Mouse (Mus musculus) gastrocnemius, adult 2 months (tissue): ENCODE results near the gene Ces3b. TPM values are rescaled to one million over a fixed set of nuclear protein-coding genes. Genes with fewer than 3 reads are reported as not detected.
A peak's percentile ranks its signal among the peaks of the same experiment; 100 is the strongest.
"Not testable (repeated sequence)": the region's sequence is repeated elsewhere in the genome, so short reads cannot be mapped to it uniquely, and the experiment has no call there.

Experiments
- DNase-seq: peaks from one replicate; pipeline ENCODE4 v3.0.0; 2022
- H3K27ac ChIP-seq: fragments of 200-600 bp; 2 replicates; pipeline ENCODE4 v1.8.1; 2022; ENCODE audit warnings: mild to moderate bottlenecking
- H3K4me3 ChIP-seq: fragments of 200-600 bp; 2 replicates; pipeline ENCODE4 v1.8.1; 2022; ENCODE audit warnings: mild to moderate bottlenecking, moderate library complexity
- CTCF ChIP-seq: fragments of 200-600 bp; IDR thresholded peaks from 2 replicates; pipeline ENCODE4 v1.8.1; 2022; ENCODE audit warnings: antibody characterized with exemption, mild to moderate bottlenecking, moderate library complexity
- intact Hi-C: fragments of 180-260 bp; cut with DNase I; formaldehyde crosslinking; loops from one replicate; pipeline ENCODE4 v1.15.1; 2025
- long read RNA-seq, 2 experiments: library from polyadenylated mRNA; stranded (forward); transcript quantifications; one replicate each; pipeline ENCODE4 v2.0.0; 2021
- total RNA-seq, 2 experiments: library from RNA; stranded (reverse); gene quantifications; 2 replicates each; pipeline ENCODE4 v1.2.3; 2021

Ces3b gene
- total RNA-seq = not detected
- long read RNA-seq, experiment 1 = 0 reads
- long read RNA-seq, experiment 2 = 0 reads

DNA sequence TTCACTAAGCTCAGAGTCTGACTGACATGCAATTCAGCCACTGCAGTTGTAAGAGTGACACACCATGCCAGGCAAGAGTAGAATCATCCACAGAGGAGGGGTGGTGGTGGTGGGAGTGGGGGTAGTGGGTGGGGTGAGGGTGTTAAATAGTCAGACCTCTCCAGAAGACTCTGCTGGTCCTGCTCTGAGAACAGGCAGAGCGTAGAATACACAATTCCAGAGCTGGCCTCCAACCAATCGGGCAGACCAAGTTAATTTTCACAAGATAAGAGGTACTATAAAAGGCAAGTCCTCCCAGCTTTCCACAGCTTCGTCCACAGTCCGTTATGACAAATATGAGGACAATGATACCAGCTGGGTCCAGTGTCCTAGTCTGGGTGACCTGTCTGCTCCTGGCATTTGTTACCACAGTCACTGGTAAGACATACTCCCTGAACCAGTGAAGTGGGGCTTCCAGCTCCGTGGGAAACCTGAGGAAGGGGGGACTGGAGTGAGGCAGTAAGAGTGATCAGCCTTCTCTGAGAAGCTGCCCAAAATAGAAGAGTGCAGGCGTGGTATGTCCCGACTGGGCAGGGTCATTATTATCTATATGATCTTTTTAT lies at the start of gene Ces3b:
Gene Ces3b, plus strand, starts transcription at position 305 of the 602 bp plus-strand sequence.
- no peak within 1 kb of the TSS for H3K27ac ChIP-seq
- no peak within 1 kb of the TSS for H3K4me3 ChIP-seq
- intact Hi-C loops = no loop called here
- TF ChIP-seq CTCF = no peak
- no peak for DNase-seq

DNA sequence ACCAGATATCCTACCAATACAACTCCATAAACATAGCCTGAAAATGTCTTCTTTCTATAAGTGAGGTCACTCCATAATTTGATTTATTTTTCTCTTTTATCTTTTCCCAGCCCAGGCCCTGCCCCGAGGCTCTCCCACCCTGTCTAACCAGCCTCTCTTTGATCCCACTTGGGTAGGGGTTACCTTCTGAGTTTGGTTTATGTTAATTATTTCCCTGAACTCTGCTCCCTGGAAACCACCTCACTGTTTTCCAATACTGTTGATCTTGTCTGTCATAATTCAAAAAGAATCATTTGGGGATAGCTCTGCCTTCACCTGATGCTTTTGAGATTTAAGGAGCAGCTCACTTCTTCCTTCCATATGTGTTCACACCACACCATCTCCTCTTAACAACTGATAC lies 40.0 kb upstream of the Ces3b start:
- no peak for DNase-seq
- TF ChIP-seq CTCF = no peak
- intact Hi-C loops = no loop called here

DNA sequence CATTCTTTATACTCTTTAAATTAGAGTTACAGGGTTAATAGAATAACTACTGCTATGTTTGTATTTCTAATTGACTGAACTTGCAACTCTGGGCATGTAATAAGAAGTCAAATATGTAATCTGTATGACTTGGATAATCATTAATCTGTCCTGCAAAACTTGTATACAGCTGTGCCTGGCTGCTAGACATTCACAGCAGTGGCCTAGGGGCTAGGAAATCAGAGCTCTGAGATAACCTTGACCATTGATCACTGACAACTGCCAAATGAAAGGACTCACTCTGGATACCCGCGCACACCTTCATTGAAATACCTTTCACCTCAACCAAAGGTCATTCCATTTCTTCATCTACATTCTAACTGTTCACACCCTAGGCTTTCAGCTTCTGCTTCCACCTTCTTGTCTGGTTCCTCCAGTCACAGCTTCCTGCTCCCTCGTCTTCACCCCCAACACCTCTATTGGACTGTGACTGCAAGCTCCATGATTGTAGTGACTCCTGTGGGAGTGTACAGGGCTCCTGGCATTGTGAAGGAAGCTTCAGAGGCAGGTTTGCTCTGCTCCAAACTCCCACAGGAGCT lies 37.6 kb upstream of the Ces3b start:
- H3K4me3 ChIP-seq = no peak overlapping the region
- H3K27ac ChIP-seq = no peak overlapping the region
- DNase-seq = no peak
- TF ChIP-seq CTCF = no peak
- intact Hi-C loops = no loop called here

More for the DNA sequence above, 40.0 kb upstream of the Ces3b start:
- no peak overlapping the region for H3K27ac ChIP-seq
- H3K4me3 ChIP-seq = no peak overlapping the region

DNA sequence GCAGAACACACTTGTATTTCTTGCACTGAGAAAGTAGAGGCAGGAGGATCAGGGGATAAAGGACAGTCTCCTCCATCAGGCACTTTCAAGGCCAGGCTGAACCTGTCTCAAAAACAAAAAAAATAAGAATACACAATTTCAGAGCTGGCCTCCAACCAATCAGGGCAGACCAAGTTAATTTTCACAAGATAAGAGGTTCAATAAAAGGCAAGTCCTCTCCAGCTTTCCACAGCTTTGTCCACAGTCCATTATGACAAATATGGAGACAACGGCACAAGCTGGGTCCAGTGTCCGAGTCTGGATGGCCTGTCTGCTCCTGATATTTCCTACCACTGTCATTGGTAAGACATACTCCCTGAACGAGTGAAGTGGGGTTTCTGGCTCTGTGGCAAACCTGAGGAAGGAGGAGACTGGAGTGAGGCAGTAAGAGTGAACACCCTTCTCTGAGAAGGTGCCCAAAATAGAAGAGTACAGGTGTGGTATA lies 35.1 kb upstream of the Ces3b start, which contains the start of gene Ces3a:
Gene Ces3a, plus strand, starts transcription at position 231 of the 484 bp plus-strand sequence.
- no peak for DNase-seq
- H3K4me3 ChIP-seq = no peak within 1 kb of the TSS
- no peak within 1 kb of the TSS for H3K27ac ChIP-seq
- intact Hi-C loops = no loop called here
- TF ChIP-seq CTCF = no peak

DNA sequence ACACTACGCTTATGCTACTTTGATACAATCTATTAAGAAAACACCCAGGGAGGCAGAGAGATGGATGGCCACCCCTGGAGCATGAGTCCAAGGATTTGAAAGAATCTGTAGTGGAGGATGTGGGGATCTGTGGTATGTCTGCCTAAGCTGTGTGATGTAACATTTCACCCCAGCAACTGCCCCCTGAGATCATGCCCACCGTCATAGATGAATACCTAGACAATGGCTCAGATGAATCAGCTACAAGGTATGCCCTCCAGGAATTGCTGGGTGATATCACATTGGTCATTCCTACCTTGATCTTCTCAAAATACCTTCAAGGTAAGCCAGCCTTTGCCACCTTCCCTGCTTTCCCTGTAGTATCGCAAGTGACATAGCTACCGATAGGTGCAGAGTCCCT lies 27.3 kb upstream of the Ces3b start:
- no peak for TF ChIP-seq CTCF
- H3K27ac ChIP-seq = no peak overlapping the region
- no peak overlapping the region for H3K4me3 ChIP-seq
- intact Hi-C loops = no loop called here
- no peak for DNase-seq

DNA sequence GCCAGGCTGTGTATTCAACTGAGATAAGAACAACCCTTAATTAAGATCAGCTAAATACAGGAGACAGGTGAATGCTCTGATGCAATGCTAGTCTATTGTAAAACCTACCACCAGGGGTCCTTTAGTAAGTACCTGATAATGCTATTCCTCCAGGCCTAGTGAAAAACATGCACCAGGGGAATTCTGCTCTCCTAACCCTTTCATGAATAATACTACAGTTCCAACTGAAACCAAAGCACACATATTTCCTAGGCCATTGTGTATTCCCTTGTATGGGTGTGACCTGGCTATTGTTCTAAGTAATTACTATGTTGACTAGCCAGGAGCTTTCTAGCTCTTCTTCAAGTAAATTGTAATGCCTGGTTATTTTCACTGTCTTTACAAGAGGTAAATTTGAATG lies 23.5 kb upstream of the Ces3b start:
- intact Hi-C loops = no loop called here
- no peak overlapping the region for H3K27ac ChIP-seq
- no peak for DNase-seq
- TF ChIP-seq CTCF = no peak
- no peak overlapping the region for H3K4me3 ChIP-seq

DNA sequence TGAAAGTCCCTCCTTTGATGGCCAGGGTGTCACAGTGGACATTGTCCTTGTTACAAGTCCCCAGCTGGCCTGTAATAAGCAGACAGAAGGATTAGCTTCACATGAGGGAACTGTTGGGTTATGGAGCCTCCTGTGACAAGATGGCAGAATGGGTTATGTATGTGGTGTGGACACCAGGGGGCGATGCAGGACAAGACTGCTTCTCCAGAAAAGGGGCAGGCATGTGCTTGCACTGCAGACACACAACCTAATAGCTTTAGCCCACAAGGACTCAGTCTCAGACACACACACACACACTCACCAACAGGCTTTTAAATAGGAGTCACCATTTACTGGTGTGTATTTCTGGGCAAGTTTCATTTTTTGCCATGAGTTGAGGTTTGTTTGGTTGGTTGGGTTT lies 16.8 kb upstream of the Ces3b start:
- H3K4me3 ChIP-seq = no peak overlapping the region
- H3K27ac ChIP-seq = no peak overlapping the region
- peak; percentile 30 for DNase-seq
- TF ChIP-seq CTCF = peak; percentile 29
- intact Hi-C loops = no loop called here

DNA sequence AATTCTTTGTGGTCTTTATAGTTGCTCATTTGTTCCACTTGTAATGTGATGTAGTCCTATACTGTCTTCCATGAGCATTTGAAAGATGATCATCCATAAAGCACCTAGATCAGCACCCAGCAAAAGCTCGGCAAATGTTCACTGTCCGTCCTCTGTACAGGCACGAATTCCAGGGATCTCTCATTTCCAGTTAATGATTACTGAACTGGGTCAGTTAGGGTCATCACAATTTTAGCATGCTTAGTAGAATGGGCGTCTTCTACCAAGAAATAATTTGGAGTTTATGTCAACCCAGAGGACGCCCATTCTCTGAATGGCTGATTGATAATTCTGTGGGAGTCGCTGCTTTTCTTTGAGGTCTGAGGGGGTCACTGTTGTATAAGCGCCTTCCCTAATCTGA lies 15.6 kb upstream of the Ces3b start:
- intact Hi-C loops, DNase-seq, H3K27ac ChIP-seq, H3K4me3 ChIP-seq: not testable (repeated sequence)

DNA sequence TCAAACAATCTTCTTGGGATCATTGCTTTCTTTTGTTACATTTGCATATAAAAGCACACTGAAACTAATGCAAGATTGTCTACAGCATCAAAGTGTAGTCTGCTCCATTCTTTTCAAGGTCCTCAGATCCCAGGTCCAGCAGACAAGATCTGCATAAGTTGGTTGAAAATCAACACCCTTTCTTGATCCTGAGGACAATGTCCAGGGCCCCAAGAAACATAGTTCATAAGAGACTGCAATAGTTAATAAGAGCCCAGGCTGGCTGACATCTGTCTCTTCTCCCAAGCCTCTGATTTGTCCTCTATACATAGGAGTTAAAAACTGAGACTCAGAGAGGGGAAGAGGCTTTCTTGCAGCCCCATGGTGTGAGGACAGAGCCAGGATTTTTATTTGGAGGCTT lies 14.6 kb upstream of the Ces3b start:
- H3K27ac ChIP-seq = no peak overlapping the region
- intact Hi-C loops = no loop called here
- no peak for TF ChIP-seq CTCF
- H3K4me3 ChIP-seq = no peak overlapping the region
- no peak for DNase-seq

DNA sequence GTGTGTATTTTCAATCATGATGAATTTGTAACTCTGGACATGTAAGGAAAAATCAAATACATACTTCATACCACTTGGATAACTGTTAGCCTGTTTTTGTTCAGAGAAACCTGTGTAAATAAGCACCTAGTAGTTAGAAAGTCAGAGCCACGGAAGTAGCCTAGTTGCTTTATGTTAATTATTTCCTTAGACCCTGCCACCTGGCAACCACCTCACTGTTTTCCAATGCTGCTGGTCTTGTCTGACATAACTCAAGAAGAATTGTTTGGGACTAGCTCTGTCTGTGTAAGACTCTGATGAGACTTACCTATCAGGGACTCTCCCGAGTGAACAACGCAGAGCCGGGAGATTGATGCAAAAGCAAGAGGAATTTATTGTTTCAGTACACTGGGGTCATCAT lies 7.0 kb upstream of the Ces3b start:
- DNase-seq = no peak
- H3K27ac ChIP-seq = no peak overlapping the region
- intact Hi-C loops = no loop called here

DNA sequence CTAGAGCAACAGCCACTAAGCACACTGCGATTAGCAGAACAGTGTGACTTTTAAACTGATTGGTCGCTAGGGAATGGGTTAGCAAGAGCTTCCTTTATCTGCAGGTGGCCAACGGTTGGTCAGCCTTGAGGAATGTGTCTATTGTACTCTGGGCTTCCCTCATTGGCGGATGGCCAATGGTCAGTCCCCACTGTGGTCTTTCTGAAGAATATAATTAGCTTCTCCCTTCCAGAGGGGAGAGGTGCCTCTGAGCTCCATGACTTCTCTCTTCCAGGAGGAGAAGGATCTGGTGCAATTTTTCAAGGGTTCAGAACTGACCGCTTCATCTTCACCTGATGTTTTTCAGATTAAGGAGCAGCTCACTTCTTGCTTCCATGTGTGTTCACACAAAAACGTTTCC lies 6.5 kb upstream of the Ces3b start:
- no peak for DNase-seq
- Histone ChIP-seq H3K27ac (no peak overlapping the region), H3K4me3 (no peak overlapping the region)
- intact Hi-C loops = no loop called here
- no peak for TF ChIP-seq CTCF

More for the DNA sequence above, 7.0 kb upstream of the Ces3b start:
- H3K4me3 ChIP-seq = no peak overlapping the region
- TF ChIP-seq CTCF = no peak

DNA sequence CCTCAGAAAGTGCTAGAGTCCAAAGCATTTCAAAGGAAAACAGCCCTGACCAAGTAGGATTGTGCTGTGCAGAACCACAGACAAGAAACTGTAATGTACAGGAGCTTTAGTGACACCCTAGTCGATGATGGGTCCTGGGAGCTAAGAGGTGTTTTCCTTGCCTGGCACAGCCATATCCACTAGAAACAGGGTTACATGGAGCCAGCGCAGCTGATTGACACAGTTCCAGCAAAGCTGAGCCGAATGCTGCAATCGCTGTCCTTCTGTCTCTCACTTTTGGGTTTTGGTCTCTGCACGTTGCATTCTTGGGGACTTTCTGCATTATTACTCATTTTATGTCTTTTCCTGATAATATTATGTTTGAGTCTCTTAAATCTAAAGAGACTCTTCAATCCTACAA lies 5.0 kb upstream of the Ces3b start:
- no peak for TF ChIP-seq CTCF
- intact Hi-C loops = no loop called here
- Histone ChIP-seq H3K4me3 (no peak overlapping the region), H3K27ac (no peak overlapping the region)
- no peak for DNase-seq

DNA sequence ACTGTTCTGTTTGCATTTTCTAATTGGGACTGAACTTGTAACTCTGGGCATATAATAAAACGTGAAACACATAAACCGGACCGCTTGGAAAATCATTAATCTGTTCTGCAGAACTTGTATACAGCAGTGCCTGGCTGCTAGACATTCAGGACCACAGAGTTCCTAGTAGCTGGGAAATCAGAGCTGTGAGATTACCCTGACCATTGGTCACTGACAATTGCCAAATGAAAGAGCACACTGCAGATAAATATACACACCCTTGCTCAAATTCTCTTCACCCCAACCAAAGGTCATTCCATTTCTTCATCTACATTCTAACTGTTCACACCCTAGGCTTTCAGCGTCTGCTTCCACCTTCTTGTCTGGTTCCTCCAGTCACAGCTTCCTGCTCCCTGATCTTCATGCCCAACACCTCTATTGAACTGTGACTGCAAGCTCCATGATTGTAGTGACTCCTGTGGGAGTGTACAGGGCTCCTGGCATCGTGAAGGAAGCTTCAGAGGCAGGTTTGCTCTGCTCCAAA lies 2.7 kb upstream of the Ces3b start:
- TF ChIP-seq CTCF = no peak
- intact Hi-C loops = no loop called here
- Histone ChIP-seq H3K27ac (no peak overlapping the region), H3K4me3 (no peak overlapping the region)
- no peak for DNase-seq

DNA sequence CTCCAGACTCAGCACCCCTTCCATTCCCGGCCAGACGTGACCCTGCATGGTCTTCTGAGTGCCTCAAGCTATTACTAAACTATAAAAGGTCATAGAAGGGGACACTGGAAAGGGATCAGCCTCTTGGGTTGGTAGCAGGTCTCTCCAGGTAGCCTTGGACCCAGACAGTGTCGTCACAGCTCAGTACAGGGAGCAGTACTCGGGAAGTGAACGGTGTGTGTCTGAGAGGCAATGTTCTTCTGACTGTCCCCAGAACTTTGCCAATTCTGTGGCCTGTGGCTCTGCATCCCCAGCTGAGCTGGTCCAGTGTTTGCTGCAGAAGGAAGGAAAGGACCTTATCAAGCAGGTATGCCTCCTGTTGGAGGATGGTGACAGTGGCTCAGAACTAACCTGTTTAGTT lies 4.6 kb downstream of the Ces3b start:
- DNase-seq, H3K27ac ChIP-seq, intact Hi-C loops, H3K4me3 ChIP-seq: not testable (repeated sequence)
